Mouse (Mus musculus) G1E (cell line): ENCODE measurements around the gene Fbxo3. TPM values are rescaled to one million over a fixed set of nuclear protein-coding genes. Genes with fewer than 3 reads are reported as not detected.
A peak's percentile ranks its signal among the peaks of the same experiment; 100 is the strongest.
"Not testable (repeated sequence)": the region's sequence is repeated elsewhere in the genome, so short reads cannot be mapped to it uniquely, and the experiment has no call there.

Experiments
- ATAC-seq: 2 replicates; pipeline ENCODE4 v1.8.0; 2016; ENCODE audit warnings: mild to moderate bottlenecking; ENCODE audit not compliant: insufficient number of reproducible peaks, poor library complexity, low FRiP score, severe bottlenecking; ENCODE audit errors: extremely low read depth
- DNase-seq: peaks from one replicate; pipeline ENCODE4 v3.0.0; 2012; ENCODE audit warnings: low spot score
- H3K27me3 ChIP-seq: 2 replicates; pipeline ENCODE4 v1.6.1; 2012; ENCODE audit warnings: mild to moderate bottlenecking, low read length, inconsistent platforms; ENCODE audit not compliant: insufficient read depth
- H3K36me3 ChIP-seq: replicated peaks from 2 replicates; pipeline ENCODE3; 2012; ENCODE audit warnings: mild to moderate bottlenecking, inconsistent platforms
- H3K4me1 ChIP-seq: 2 replicates; pipeline ENCODE4 v1.6.1; 2012; ENCODE audit warnings: low read depth, low read length, inconsistent platforms, mixed read lengths; ENCODE audit not compliant: insufficient read depth
- H3K4me3 ChIP-seq: 2 replicates; pipeline ENCODE4 v1.5.1; 2012; ENCODE audit warnings: low read depth, mild to moderate bottlenecking, inconsistent platforms, low read length, moderate library complexity, mixed read lengths
- H3K9me3 ChIP-seq: replicated peaks from 2 replicates; pipeline ENCODE4 v1.6.1; 2012; ENCODE audit warnings: inconsistent platforms
- CTCF ChIP-seq: IDR thresholded peaks from 2 replicates; pipeline ENCODE4 v1.5.1; 2012; ENCODE audit warnings: low read depth, low read length, inconsistent platforms, mixed read lengths
- GATA1 ChIP-seq: IDR thresholded peaks from 2 replicates; pipeline ENCODE4 v1.6.1; 2012; ENCODE audit warnings: borderline replicate concordance, low read length, inconsistent platforms, mixed read lengths
- GATA2 ChIP-seq: IDR thresholded peaks from 2 replicates; pipeline ENCODE4 v1.6.1; 2012; ENCODE audit warnings: low read depth, low read length, inconsistent platforms, borderline replicate concordance
- POLR2AphosphoS5 ChIP-seq: IDR thresholded peaks from 2 replicates; pipeline ENCODE4 v1.6.1; 2012; ENCODE audit warnings: low read depth, low read length, inconsistent platforms; ENCODE audit not compliant: insufficient replicate concordance
- TAL1 ChIP-seq: conservative IDR thresholded peaks from 2 replicates; pipeline ENCODE4 v1.6.1; 2012; ENCODE audit warnings: low read depth, low read length, inconsistent platforms, mixed read lengths
- polyA plus RNA-seq: library from polyadenylated mRNA; stranded (reverse); fragments of >175 nt; gene quantifications from 2 replicates; pipeline ENCODE4 v1.2.3, GENCODE M21; 2012
- total RNA-seq, 2 experiments: library from RNA; stranded (forward) in 1 of 2; stranded (reverse) in 1 of 2; fragments of 200-1000 nt in 1 of 2; fragments of >200 nt in 1 of 2; fragmentation: Nextera tagmentation in 1 of 2; gene quantifications; 2 replicates each; pipeline ENCODE4 v1.2.3; 2014 to 2017

The Fbxo3 gene
- total and polyA plus RNA-seq, 3 experiments = 9.4 to 126 (median 76.4) TPM

DNA sequence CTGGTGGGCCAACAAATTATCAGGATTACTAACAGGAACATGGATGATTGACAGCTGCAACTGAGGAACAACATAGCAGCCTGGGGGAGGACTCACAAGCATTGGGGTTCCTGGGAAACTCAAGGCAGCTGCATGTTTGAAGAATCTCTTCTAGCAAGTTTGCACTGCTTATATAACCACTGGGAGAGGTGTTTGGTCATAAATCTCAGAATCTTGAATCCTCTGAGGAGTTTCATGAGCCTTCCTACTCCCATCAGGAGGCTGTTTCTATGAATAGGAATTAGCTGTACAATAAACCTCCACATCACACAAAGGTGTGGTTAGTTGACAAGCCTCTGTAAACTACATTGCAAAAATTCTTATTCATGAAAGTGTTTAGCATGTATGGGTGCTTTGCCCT is 35.1 kb downstream of the Fbxo3 start:
- DNase-seq (no peak), ATAC-seq (no peak)
- Histone ChIP-seq H3K36me3 (peaks cover 39% of the 10 kb centered on the region), H3K4me1 (peaks cover 3% of the 10 kb centered on the region; the same call in 1 of the 2 replicates), H3K4me3 (no peak overlapping the region), H3K27me3 (no peaks in the 10 kb centered on the region), H3K9me3 (no peaks in the 10 kb centered on the region)
- TF ChIP-seq CTCF (no peak), GATA1 (no peak), POLR2AphosphoS5 (no peak), TAL1 (no peak), GATA2 (no peak)

DNA sequence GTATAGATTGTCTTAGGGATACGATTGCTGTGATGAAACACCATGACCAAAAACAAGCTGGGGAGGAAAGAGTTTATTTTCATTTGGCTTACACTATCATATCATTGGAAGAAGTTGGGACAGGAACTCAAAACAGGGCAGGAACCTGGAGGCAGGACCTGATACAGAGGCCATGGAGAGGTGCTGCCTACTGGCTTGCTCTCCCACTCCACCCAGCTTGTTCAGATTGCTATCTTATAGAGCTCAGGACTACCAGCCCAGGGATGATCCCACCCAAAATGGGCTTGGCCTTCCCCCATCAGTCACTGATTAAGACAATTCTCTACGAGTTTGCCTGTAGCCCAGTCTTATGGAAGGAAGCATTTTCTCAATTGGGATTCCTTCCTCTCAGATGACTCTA is 36.6 kb downstream of the Fbxo3 start:
- Histone ChIP-seq H3K9me3 (no peaks in the 10 kb centered on the region), H3K36me3 (peaks cover 27% of the 10 kb centered on the region), H3K4me3 (no peak overlapping the region), H3K4me1 (peaks cover 9% of the 10 kb centered on the region; the same call in 1 of the 2 replicates), H3K27me3 (no peaks in the 10 kb centered on the region)
- ATAC-seq (no peak), DNase-seq (no peak)
- TF ChIP-seq POLR2AphosphoS5 = no peak
- TF ChIP-seq GATA1 = no peak
- no peak for TF ChIP-seq TAL1
- TF ChIP-seq CTCF = no peak
- no peak for TF ChIP-seq GATA2

GRCm38 (mm10) chr2:104065526-104065925 is 38.0 kb downstream of the Fbxo3 start, which contains the start of gene Gm10912:
TSS of gene Gm10912 (plus strand) at chr2:104065826.
- not testable (repeated sequence) for DNase-seq, H3K9me3 ChIP-seq, H3K4me3 ChIP-seq, ATAC-seq, H3K27me3 ChIP-seq
- H3K36me3 ChIP-seq = peaks cover 17% of the 10 kb centered on the region
- H3K4me1 ChIP-seq = peaks cover 14% of the 10 kb centered on the region

- not testable (repeated sequence) for H3K9me3 ChIP-seq, H3K27me3 ChIP-seq, H3K36me3 ChIP-seq, H3K4me3 ChIP-seq, DNase-seq, ATAC-seq
- peaks cover 14% of the 10 kb centered on the region for H3K4me1 ChIP-seq
These were observed 40.9 kb downstream of the Fbxo3 start, which contains the start of gene Gm10799 for GRCm38 (mm10) chr2:104068450-104068849. TSS of gene Gm10799 (minus strand) at chr2:104068550.

- H3K4me1 ChIP-seq = peaks cover 12% of the 10 kb centered on the region
- ATAC-seq (no peak), DNase-seq (no peak)
- H3K4me3 ChIP-seq = peak within 1 kb of the TSS; percentile 5; the same call in 1 of the 2 replicates
- H3K27me3 ChIP-seq = no peaks in the 10 kb centered on the region
- no peaks in the 10 kb centered on the region for H3K36me3 ChIP-seq
- TF ChIP-seq TAL1 (no peak), GATA1 (no peak), GATA2 (no peak), CTCF (no peak), POLR2AphosphoS5 (no peak)
- no peaks in the 10 kb centered on the region for H3K9me3 ChIP-seq
These were observed 42.2 kb downstream of the Fbxo3 start, which contains the start of gene Cd59b for GRCm38 (mm10) chr2:104069704-104070185. TSS of gene Cd59b (plus strand) at chr2:104069849.

- H3K36me3 ChIP-seq, H3K4me3 ChIP-seq, H3K9me3 ChIP-seq, H3K27me3 ChIP-seq, DNase-seq: not testable (repeated sequence)
- peak; percentile 99 for ATAC-seq
- peak; percentile 69 for TF ChIP-seq TAL1
- H3K4me1 ChIP-seq = peaks cover 26% of the 10 kb centered on the region
These were observed 50.8 kb downstream of the Fbxo3 start for GRCm38 (mm10) chr2:104078285-104078684.

GRCm38 (mm10) chr2:104081436-104082050 is 54.0 kb downstream of the Fbxo3 start:
- not testable (repeated sequence) for H3K36me3 ChIP-seq, H3K4me3 ChIP-seq, H3K27me3 ChIP-seq, DNase-seq, H3K9me3 ChIP-seq, ATAC-seq
- H3K4me1 ChIP-seq = peaks cover 26% of the 10 kb centered on the region
